Mouse (Mus musculus): ENCODE measurements at regions not wholly inside any gene's neighbourhood (a gene's known extent, or its start where the extent isn't known, plus 50 kb on each side); places are given as distances from the start of the nearest gene placed in this dataset.

GRCm38 (mm10) chr8:102845362-102845761, 59.9 kb upstream of the Cdh11 start:
- no peak overlapping the region for H3K4me2 ChIP-seq (ENCODE audit: low read depth)
- no peak overlapping the region for H3ac ChIP-seq (ENCODE audit: control insufficient read depth, insufficient read length)
- H3K27me3 ChIP-seq (ENCODE audit: control insufficient read depth, insufficient read depth, insufficient read length), result no peaks in the 10 kb centered on the region
- no peak for TF ChIP-seq TCF3 (IDR thresholded peaks at IDR 0.05; ENCODE audit: insufficient read length, low read depth)
- no peak for TF ChIP-seq REST (IDR thresholded peaks at IDR 0.05; ENCODE audit: insufficient read depth, insufficient read length)
- no peak for TF ChIP-seq E2F4 (IDR thresholded peaks at IDR 0.05; ENCODE audit: insufficient read depth)
- no peak for TF ChIP-seq POLR2AphosphoS2 (IDR thresholded peaks at IDR 0.05; ENCODE audit: insufficient read length, low read depth)
- TF ChIP-seq TCF12 (IDR thresholded peaks at IDR 0.05; ENCODE audit: insufficient read depth, poor library complexity, severe bottlenecking), result no peak
- no peak for TF ChIP-seq MYOD1 (IDR thresholded peaks at IDR 0.05; ENCODE audit: control insufficient read depth in 1 of 3, insufficient read length in 2 of 3, low read depth in 2 of 3)
- no peak for TF ChIP-seq SRF (IDR thresholded peaks at IDR 0.05; ENCODE audit: control insufficient read depth, insufficient read length, low read depth)
- no peak for TF ChIP-seq MYOG (IDR thresholded peaks at IDR 0.05; ENCODE audit: control insufficient read depth in 1 of 3, insufficient read depth in 1 of 3, insufficient read length in 2 of 3, low read depth in 2 of 3)
- TF ChIP-seq CEBPB (IDR thresholded peaks at IDR 0.05; ENCODE audit: insufficient read depth, poor library complexity, severe bottlenecking), result no peak
- H3K79me2 ChIP-seq (ENCODE audit: control insufficient read depth, insufficient read depth), result no peaks in the 10 kb centered on the region
- no peaks in the 10 kb centered on the region for H3K36me3 ChIP-seq (ENCODE audit: control insufficient read depth, insufficient read depth)
- H3K4me3 ChIP-seq, result no peak overlapping the region

GRCm38 (mm10) chr8:102860021-102860420, 74.6 kb upstream of the Cdh11 start:
- TF ChIP-seq POLR2A (IDR thresholded peaks at IDR 0.05; ENCODE audit: insufficient read length, low read depth) (no peak), SRF (IDR thresholded peaks at IDR 0.05; ENCODE audit: control insufficient read depth, insufficient read length, low read depth) (no peak), TCF3 (IDR thresholded peaks at IDR 0.05; ENCODE audit: insufficient read length, low read depth) (no peak), MYOD1 (IDR thresholded peaks at IDR 0.05; ENCODE audit: control insufficient read depth in 1 of 3, insufficient read length in 2 of 3, low read depth in 2 of 3) (no peak), REST (IDR thresholded peaks at IDR 0.05; ENCODE audit: insufficient read depth, insufficient read length) (no peak), CEBPB (IDR thresholded peaks at IDR 0.05; ENCODE audit: insufficient read depth, poor library complexity, severe bottlenecking) (no peak), POLR2AphosphoS2 (IDR thresholded peaks at IDR 0.05; ENCODE audit: insufficient read length, low read depth) (no peak), MAX (IDR thresholded peaks at IDR 0.05; ENCODE audit: low read depth) (no peak), TCF12 (IDR thresholded peaks at IDR 0.05; ENCODE audit: insufficient read depth, poor library complexity, severe bottlenecking) (no peak), USF1 (IDR thresholded peaks at IDR 0.05; ENCODE audit: low read depth) (no peak), E2F4 (IDR thresholded peaks at IDR 0.05; ENCODE audit: insufficient read depth) (no peak), MYOG (IDR thresholded peaks at IDR 0.05; ENCODE audit: control insufficient read depth in 1 of 3, insufficient read depth in 1 of 3, insufficient read length in 2 of 3, low read depth in 2 of 3) (no peak)
- Histone ChIP-seq H3K36me3 (ENCODE audit: control insufficient read depth, insufficient read depth) (no peaks in the 10 kb centered on the region), H3K79me2 (ENCODE audit: control insufficient read depth, insufficient read depth) (no peaks in the 10 kb centered on the region), H3K4me2 (ENCODE audit: low read depth) (no peak overlapping the region), H3K27me3 (ENCODE audit: control insufficient read depth, insufficient read depth, insufficient read length) (no peaks in the 10 kb centered on the region), H3K4me3 (no peak overlapping the region), H3ac (ENCODE audit: control insufficient read depth, insufficient read length) (no peak overlapping the region)

- Histone ChIP-seq H3K27me3 (ENCODE audit: control insufficient read depth, insufficient read depth, insufficient read length) (no peaks in the 10 kb centered on the region), H3K4me2 (ENCODE audit: low read depth) (no peak overlapping the region), H3K36me3 (ENCODE audit: control insufficient read depth, insufficient read depth) (no peaks in the 10 kb centered on the region), H3ac (ENCODE audit: control insufficient read depth, insufficient read length) (no peak overlapping the region), H3K79me2 (ENCODE audit: control insufficient read depth, insufficient read depth) (no peaks in the 10 kb centered on the region), H3K4me3 (no peak overlapping the region)
- TF ChIP-seq MYOG (IDR thresholded peaks at IDR 0.05; ENCODE audit: control insufficient read depth in 1 of 3, insufficient read depth in 1 of 3, insufficient read length in 2 of 3, low read depth in 2 of 3) (no peak), SRF (IDR thresholded peaks at IDR 0.05; ENCODE audit: control insufficient read depth, insufficient read length, low read depth) (no peak), POLR2A (IDR thresholded peaks at IDR 0.05; ENCODE audit: insufficient read length, low read depth) (no peak), REST (IDR thresholded peaks at IDR 0.05; ENCODE audit: insufficient read depth, insufficient read length) (no peak), TCF3 (IDR thresholded peaks at IDR 0.05; ENCODE audit: insufficient read length, low read depth) (no peak), E2F4 (IDR thresholded peaks at IDR 0.05; ENCODE audit: insufficient read depth) (no peak), MYOD1 (IDR thresholded peaks at IDR 0.05; ENCODE audit: control insufficient read depth in 1 of 3, insufficient read length in 2 of 3, low read depth in 2 of 3) (no peak), MAX (IDR thresholded peaks at IDR 0.05; ENCODE audit: low read depth) (no peak), POLR2AphosphoS2 (IDR thresholded peaks at IDR 0.05; ENCODE audit: insufficient read length, low read depth) (no peak), CEBPB (IDR thresholded peaks at IDR 0.05; ENCODE audit: insufficient read depth, poor library complexity, severe bottlenecking) (no peak)
These were observed 114.1 kb upstream of the Cdh11 start for GRCm38 (mm10) chr8:102899525-102899924.

- Histone ChIP-seq H3K36me3 (ENCODE audit: control insufficient read depth, insufficient read depth) (no peaks in the 10 kb centered on the region), H3K79me2 (ENCODE audit: control insufficient read depth, insufficient read depth) (no peaks in the 10 kb centered on the region), H3ac (ENCODE audit: control insufficient read depth, insufficient read length) (no peak overlapping the region), H3K4me3 (no peak overlapping the region), H3K27me3 (ENCODE audit: control insufficient read depth, insufficient read depth, insufficient read length) (no peaks in the 10 kb centered on the region), H3K4me2 (ENCODE audit: low read depth) (peak overlapping the region; percentile 38)
- TF ChIP-seq TCF12 (IDR thresholded peaks at IDR 0.05; ENCODE audit: insufficient read depth, poor library complexity, severe bottlenecking), result no peak
- peak in 1 of 3 experiments; percentile 20 for TF ChIP-seq MYOG (IDR thresholded peaks at IDR 0.05; ENCODE audit: control insufficient read depth in 1 of 3, insufficient read depth in 1 of 3, insufficient read length in 2 of 3, low read depth in 2 of 3)
- peak in 2 of 3 experiments; percentile 31 to 56 for TF ChIP-seq MYOD1 (IDR thresholded peaks at IDR 0.05; ENCODE audit: control insufficient read depth in 1 of 3, insufficient read length in 2 of 3, low read depth in 2 of 3)
- no peak for TF ChIP-seq REST (IDR thresholded peaks at IDR 0.05; ENCODE audit: insufficient read depth, insufficient read length)
- no peak for TF ChIP-seq POLR2AphosphoS2 (IDR thresholded peaks at IDR 0.05; ENCODE audit: insufficient read length, low read depth)
These were observed 115.2 kb upstream of the Cdh11 start for GRCm38 (mm10) chr8:102900662-102901061.

- Histone ChIP-seq H3K79me2 (ENCODE audit: control insufficient read depth, insufficient read depth) (no peaks in the 10 kb centered on the region), H3K27me3 (ENCODE audit: control insufficient read depth, insufficient read depth, insufficient read length) (no peaks in the 10 kb centered on the region), H3K4me2 (ENCODE audit: low read depth) (no peak overlapping the region), H3K4me3 (no peak overlapping the region), H3K36me3 (ENCODE audit: control insufficient read depth, insufficient read depth) (no peaks in the 10 kb centered on the region), H3ac (ENCODE audit: control insufficient read depth, insufficient read length) (no peak overlapping the region)
- TF ChIP-seq MAX (IDR thresholded peaks at IDR 0.05; ENCODE audit: low read depth) (no peak), SRF (IDR thresholded peaks at IDR 0.05; ENCODE audit: control insufficient read depth, insufficient read length, low read depth) (no peak), TCF12 (IDR thresholded peaks at IDR 0.05; ENCODE audit: insufficient read depth, poor library complexity, severe bottlenecking) (no peak), REST (IDR thresholded peaks at IDR 0.05; ENCODE audit: insufficient read depth, insufficient read length) (no peak), TCF3 (IDR thresholded peaks at IDR 0.05; ENCODE audit: insufficient read length, low read depth) (no peak), POLR2A (IDR thresholded peaks at IDR 0.05; ENCODE audit: insufficient read length, low read depth) (no peak), MYOD1 (IDR thresholded peaks at IDR 0.05; ENCODE audit: control insufficient read depth in 1 of 3, insufficient read length in 2 of 3, low read depth in 2 of 3) (no peak), MYOG (IDR thresholded peaks at IDR 0.05; ENCODE audit: control insufficient read depth in 1 of 3, insufficient read depth in 1 of 3, insufficient read length in 2 of 3, low read depth in 2 of 3) (no peak), CEBPB (IDR thresholded peaks at IDR 0.05; ENCODE audit: insufficient read depth, poor library complexity, severe bottlenecking) (no peak), USF1 (IDR thresholded peaks at IDR 0.05; ENCODE audit: low read depth) (no peak), E2F4 (IDR thresholded peaks at IDR 0.05; ENCODE audit: insufficient read depth) (no peak), POLR2AphosphoS2 (IDR thresholded peaks at IDR 0.05; ENCODE audit: insufficient read length, low read depth) (no peak)
These were observed 122.0 kb upstream of the Cdh11 start for GRCm38 (mm10) chr8:102907444-102907843.

Measured in myocyte (in vitro differentiated cells).